Mouse (Mus musculus) hindbrain, embryonic 12.5 days (tissue): ENCODE results near the gene Cacna1a. TPM values are rescaled to one million over a fixed set of nuclear protein-coding genes. Genes with fewer than 3 reads are reported as not detected.

Source experiments
- ATAC-seq: fragments of 200-750 bp; cut with Nextera tagmentation; 2 replicates; pipeline ENCODE4 v1.8.0; 2017; ENCODE audit warnings: moderate TSS enrichment; ENCODE audit not compliant: low FRiP score
- H3K27ac ChIP-seq: fragments of 300-500 bp; sonication (generic); 2 replicates; pipeline ENCODE4 v1.5.1; 2016; ENCODE audit warnings: mild to moderate bottlenecking
- H3K27me3 ChIP-seq: fragments of 300-500 bp; sonication (generic); 2 replicates; pipeline ENCODE4 v1.6.1; 2016; ENCODE audit warnings: mild to moderate bottlenecking
- H3K36me3 ChIP-seq: fragments of 300-500 bp; sonication (generic); 2 replicates; pipeline ENCODE4 v1.6.1; 2016; ENCODE audit warnings: mild to moderate bottlenecking
- H3K4me1 ChIP-seq: fragments of 300-500 bp; sonication (generic); 2 replicates; pipeline ENCODE4 v1.6.1; 2016
- H3K4me2 ChIP-seq: fragments of 300-500 bp; sonication (generic); replicated peaks from 2 replicates; pipeline ENCODE4 v1.6.1; 2016; ENCODE audit warnings: mild to moderate bottlenecking
- H3K4me3 ChIP-seq: fragments of 300-500 bp; sonication (generic); 2 replicates; pipeline ENCODE4 v1.5.1; 2016; ENCODE audit warnings: mild to moderate bottlenecking
- H3K9ac ChIP-seq: fragments of 300-500 bp; sonication (generic); 2 replicates; pipeline ENCODE4 v1.6.1; 2016; ENCODE audit warnings: mild to moderate bottlenecking, moderate library complexity
- H3K9me3 ChIP-seq: fragments of 300-500 bp; sonication (generic); replicated peaks from 2 replicates; pipeline ENCODE4 v1.6.1; 2016; ENCODE audit warnings: mild to moderate bottlenecking
- WGBS: fragments of 180-500 bp; shearing (Covaris S2); methylation state at CpG from one replicate; pipeline ENCODE4 v1.1.7; 2016; 5-methylcytosine and 5-hydroxymethylcytosine counted together
- polyA plus RNA-seq: library from polyadenylated mRNA; unstranded; fragments of >200 nt; fragmentation: Nextera tagmentation; extraction: Ambion mirVana; gene quantifications from 2 replicates; pipeline ENCODE4 v1.2.1, GENCODE M21; 2016

The Cacna1a gene
- polyA plus RNA-seq, 1 experiment from 2014 or later: 16.1 TPM

GRCm38 (mm10) chr8:84365197-84365596 is 23.0 kb upstream of the Cacna1a start:
- H3K27ac ChIP-seq: no peak overlapping the region
- WGBS: 85% methylated on average over 1 of the region's 1 CpGs
- H3K4me2 ChIP-seq: no peak overlapping the region
- no peaks in the 10 kb centered on the region for H3K36me3 ChIP-seq
- H3K4me3 ChIP-seq: no peak overlapping the region
- H3K9me3 ChIP-seq: no peaks in the 10 kb centered on the region
- no peak for ATAC-seq
- H3K9ac ChIP-seq: no peak overlapping the region
- H3K4me1 ChIP-seq: no peaks in the 10 kb centered on the region
- peaks cover 12% of the 10 kb centered on the region for H3K27me3 ChIP-seq

- no peaks in the 10 kb centered on the region for H3K9me3 ChIP-seq
- H3K27ac ChIP-seq: no peak overlapping the region
- H3K27me3 ChIP-seq: no peaks in the 10 kb centered on the region
- no peak overlapping the region for H3K4me3 ChIP-seq
- H3K9ac ChIP-seq: no peak overlapping the region
- 77% methylated on average over 4 of the region's 4 CpGs for WGBS
- no peak for ATAC-seq
- 0 out of 2 replicates have a peak, but pooled peaks cover 4% of the 10 kb centered on the region for H3K4me1 ChIP-seq
- no peak overlapping the region for H3K4me2 ChIP-seq
- H3K36me3 ChIP-seq: no peaks in the 10 kb centered on the region
These were observed 17.3 kb upstream of the Cacna1a start for GRCm38 (mm10) chr8:84370972-84371371.

- Histone ChIP-seq H3K27me3 (no peaks in the 10 kb centered on the region), H3K36me3 (no peaks in the 10 kb centered on the region), H3K27ac (no peak overlapping the region), H3K4me3 (no peak overlapping the region), H3K9me3 (no peaks in the 10 kb centered on the region), H3K9ac (no peak overlapping the region), H3K4me2 (no peak overlapping the region), H3K4me1 (peaks cover 6% of the 10 kb centered on the region; the same call in 1 of the 2 replicates)
- WGBS: 37% methylated on average over 5 of the region's 5 CpGs
- no peak for ATAC-seq
These were observed 13.2 kb upstream of the Cacna1a start for GRCm38 (mm10) chr8:84375038-84375437.

GRCm38 (mm10) chr8:84375803-84376202 is 12.4 kb upstream of the Cacna1a start:
- Histone ChIP-seq H3K36me3 (no peaks in the 10 kb centered on the region), H3K4me2 (no peak overlapping the region), H3K4me1 (peaks cover 6% of the 10 kb centered on the region; the same call in 1 of the 2 replicates), H3K9me3 (no peaks in the 10 kb centered on the region), H3K27me3 (no peaks in the 10 kb centered on the region), H3K4me3 (no peak overlapping the region), H3K27ac (no peak overlapping the region), H3K9ac (no peak overlapping the region)
- 78% methylated on average over 5 of the region's 5 CpGs for WGBS
- no peak for ATAC-seq

GRCm38 (mm10) chr8:84376564-84376963 is 11.7 kb upstream of the Cacna1a start:
- no peak overlapping the region for H3K27ac ChIP-seq
- WGBS: 78% methylated on average over 6 of the region's 6 CpGs

GRCm38 (mm10) chr8:84381676-84382075 is 6.6 kb upstream of the Cacna1a start:
- Histone ChIP-seq H3K9me3 (0 out of 2 replicates have a peak, but pooled peaks cover 3% of the 10 kb centered on the region), H3K36me3 (no peaks in the 10 kb centered on the region)

More at GRCm38 (mm10) chr8:84376564-84376963, 11.7 kb upstream of the Cacna1a start:
- ATAC-seq: no peak
- no peak overlapping the region for H3K4me3 ChIP-seq
- no peaks in the 10 kb centered on the region for H3K9me3 ChIP-seq
- H3K36me3 ChIP-seq: no peaks in the 10 kb centered on the region
- H3K4me2 ChIP-seq: no peak overlapping the region
- peaks cover 6% of the 10 kb centered on the region; the same call in 1 of the 2 replicates for H3K4me1 ChIP-seq
- H3K27me3 ChIP-seq: no peaks in the 10 kb centered on the region
- H3K9ac ChIP-seq: no peak overlapping the region

GRCm38 (mm10) chr8:84388773-84389172 is 533 bp downstream of the Cacna1a start:
- Histone ChIP-seq H3K36me3 (no peaks in the 10 kb centered on the region), H3K27me3 (no peaks in the 10 kb centered on the region), H3K9me3 (no peaks in the 10 kb centered on the region), H3K4me2 (no peak overlapping the region), H3K9ac (no peak overlapping the region), H3K27ac (no peak overlapping the region), H3K4me1 (no peaks in the 10 kb centered on the region), H3K4me3 (no peak overlapping the region)
- no peak for ATAC-seq
- 87% methylated on average over 9 of the region's 9 CpGs for WGBS

More at GRCm38 (mm10) chr8:84381676-84382075, 6.6 kb upstream of the Cacna1a start:
- H3K4me2 ChIP-seq: no peak overlapping the region
- no peak overlapping the region for H3K27ac ChIP-seq
- H3K4me3 ChIP-seq: no peak overlapping the region
- no peak overlapping the region for H3K9ac ChIP-seq
- no peaks in the 10 kb centered on the region for H3K27me3 ChIP-seq
- WGBS: 80% methylated on average over 7 of the region's 7 CpGs
- H3K4me1 ChIP-seq: peaks cover 2% of the 10 kb centered on the region; the same call in 1 of the 2 replicates
- ATAC-seq: no peak

GRCm38 (mm10) chr8:84389173-84389572 is 933 bp downstream of the Cacna1a start:
- Histone ChIP-seq H3K9ac (no peak overlapping the region), H3K36me3 (no peaks in the 10 kb centered on the region), H3K4me1 (no peaks in the 10 kb centered on the region), H3K27me3 (no peaks in the 10 kb centered on the region), H3K27ac (no peak overlapping the region), H3K4me3 (no peak overlapping the region), H3K9me3 (no peaks in the 10 kb centered on the region), H3K4me2 (no peak overlapping the region)
- ATAC-seq: no peak
- 87% methylated on average over 3 of the region's 3 CpGs for WGBS

GRCm38 (mm10) chr8:84391611-84392010 is 3.4 kb downstream of the Cacna1a start:
- Histone ChIP-seq H3K36me3 (no peaks in the 10 kb centered on the region), H3K4me1 (no peaks in the 10 kb centered on the region), H3K27ac (no peak overlapping the region), H3K9ac (no peak overlapping the region), H3K4me3 (no peak overlapping the region), H3K4me2 (no peak overlapping the region), H3K9me3 (no peaks in the 10 kb centered on the region), H3K27me3 (no peaks in the 10 kb centered on the region)
- ATAC-seq: no peak
- 92% methylated on average over 5 of the region's 5 CpGs for WGBS

- WGBS: 68% methylated on average over 6 of the region's 6 CpGs
- Histone ChIP-seq H3K27ac (no peak overlapping the region), H3K27me3 (no peaks in the 10 kb centered on the region), H3K36me3 (no peaks in the 10 kb centered on the region), H3K4me3 (no peak overlapping the region), H3K9ac (no peak overlapping the region), H3K9me3 (no peaks in the 10 kb centered on the region), H3K4me1 (no peaks in the 10 kb centered on the region), H3K4me2 (no peak overlapping the region)
- no peak for ATAC-seq
These were observed 7.7 kb downstream of the Cacna1a start for GRCm38 (mm10) chr8:84395751-84396457.

- H3K36me3 ChIP-seq: no peaks in the 10 kb centered on the region
- peak overlapping the region; percentile 69 for H3K4me3 ChIP-seq
- ATAC-seq: peak; percentile 82
- peak overlapping the region; percentile 93 for H3K27ac ChIP-seq
- H3K27me3 ChIP-seq: peaks cover 11% of the 10 kb centered on the region; the same call in 1 of the 2 replicates
- peaks cover 23% of the 10 kb centered on the region for H3K4me1 ChIP-seq
- WGBS: 1% methylated on average over 72 of the region's 72 CpGs
- H3K9ac ChIP-seq: peak overlapping the region; percentile 77
- peak overlapping the region; percentile 82 for H3K4me2 ChIP-seq
- H3K9me3 ChIP-seq: no peaks in the 10 kb centered on the region; the same call in 1 of the 2 replicates
These were observed 25.9 kb downstream of the Cacna1a start for GRCm38 (mm10) chr8:84413886-84414851.

- Histone ChIP-seq H3K4me3 (peak overlapping the region; percentile 69), H3K4me2 (peak overlapping the region; percentile 82), H3K9ac (peak overlapping the region; percentile 77), H3K9me3 (no peaks in the 10 kb centered on the region; the same call in 1 of the 2 replicates), H3K36me3 (no peaks in the 10 kb centered on the region), H3K4me1 (peaks cover 23% of the 10 kb centered on the region), H3K27me3 (peaks cover 11% of the 10 kb centered on the region; the same call in 1 of the 2 replicates), H3K27ac (peak overlapping the region; percentile 93)
- no peak for ATAC-seq
- under 1% methylated on average over 20 of the region's 20 CpGs for WGBS
These were observed 26.7 kb downstream of the Cacna1a start for GRCm38 (mm10) chr8:84414918-84415317.
